Mouse (Mus musculus) B cell, adult 2 months (primary cell): Measurements from ENCODE around the gene Flii.

ENCODE experiments used
- DNase-seq, 2 experiments: peaks; one replicate each; pipeline ENCODE4 v3.0.0; 2022

Gene Flii

GRCm38 (mm10) chr11:60712639-60713255, 14.3 kb downstream of the Flii start:
- no peak for DNase-seq

GRCm38 (mm10) chr11:60712040-60712439, 15.0 kb downstream of the Flii start:
- no peak for DNase-seq

- no peak for DNase-seq
Measured at GRCm38 (mm10) chr11:60711218-60711617, 15.8 kb downstream of the Flii start.

GRCm38 (mm10) chr11:60709481-60710465, 17.3 kb downstream of the Flii start:
- DNase-seq: no peak

GRCm38 (mm10) chr11:60708631-60709030, 18.4 kb downstream of the Flii start:
- no peak for DNase-seq

GRCm38 (mm10) chr11:60707672-60708071, 19.4 kb downstream of the Flii start:
- DNase-seq: no peak

GRCm38 (mm10) chr11:60706696-60707480, 20.2 kb downstream of the Flii start:
- DNase-seq: no peak

- no peak for DNase-seq
Measured at GRCm38 (mm10) chr11:60706076-60706475, 21.0 kb downstream of the Flii start.

- DNase-seq: no peak
Measured at GRCm38 (mm10) chr11:60705255-60705654, 21.8 kb downstream of the Flii start.

- DNase-seq: no peak
Measured at GRCm38 (mm10) chr11:60704023-60704880, 22.8 kb downstream of the Flii start.

GRCm38 (mm10) chr11:60703131-60703530, 23.9 kb downstream of the Flii start:
- peak; percentile 77 to 78 for DNase-seq

GRCm38 (mm10) chr11:60701611-60702010, 25.5 kb downstream of the Flii start:
- DNase-seq: no peak

- no peak for DNase-seq
Measured at GRCm38 (mm10) chr11:60700320-60701185, 26.5 kb downstream of the Flii start.

- peak; percentile 83 to 87 for DNase-seq
Measured at GRCm38 (mm10) chr11:60699524-60700075, 27.5 kb downstream of the Flii start, which contains the start of gene Llgl1. TSS of gene Llgl1 (plus strand) at chr11:60699723.

- DNase-seq: no peak
Measured at GRCm38 (mm10) chr11:60698806-60699523, 28.1 kb downstream of the Flii start.

- peak in 1 of 2 experiments; percentile 14 for DNase-seq
Measured at GRCm38 (mm10) chr11:60697561-60697960, 29.5 kb downstream of the Flii start.

GRCm38 (mm10) chr11:60696165-60696564, 30.9 kb downstream of the Flii start:
- peak in 1 of 2 experiments; percentile 31 for DNase-seq
